Mouse (Mus musculus) kidney, embryonic 14.5 days (tissue): Measurements from ENCODE around the gene Peli3. TPM values are rescaled to one million over a fixed set of nuclear protein-coding genes. Genes with fewer than 3 reads are reported as not detected.

Experiments used
- ATAC-seq: fragments of 200-750 bp; cut with Nextera tagmentation; 2 replicates; pipeline ENCODE4 v1.8.0; 2017; ENCODE audit warnings: moderate number of reproducible peaks, mild to moderate bottlenecking, moderate TSS enrichment, moderate library complexity; ENCODE audit not compliant: low FRiP score, low TSS enrichment
- H3K27ac ChIP-seq: fragments of 300-500 bp; sonication (generic); 2 replicates; pipeline ENCODE4 v1.5.1; 2014; ENCODE audit warnings: low read depth, mild to moderate bottlenecking, low read length, moderate library complexity, mixed read lengths
- H3K27me3 ChIP-seq: fragments of 300-500 bp; sonication (generic); 2 replicates; pipeline ENCODE4 v1.6.1; 2014; ENCODE audit warnings: mild to moderate bottlenecking, low read length; ENCODE audit not compliant: control insufficient read depth, insufficient read depth
- H3K36me3 ChIP-seq: fragments of 300-500 bp; sonication (generic); 2 replicates; pipeline ENCODE4 v1.6.1; 2014; ENCODE audit warnings: low read length, mixed read lengths; ENCODE audit not compliant: control insufficient read depth, insufficient read depth
- H3K4me1 ChIP-seq: fragments of 300-500 bp; sonication (generic); 2 replicates; pipeline ENCODE4 v1.6.1; 2014; ENCODE audit warnings: low read length, mixed read lengths; ENCODE audit not compliant: control insufficient read depth, insufficient read depth
- H3K4me2 ChIP-seq: fragments of 300-500 bp; sonication (generic); replicated peaks from 2 replicates; pipeline ENCODE4 v1.6.1; 2014; ENCODE audit warnings: low read depth, mild to moderate bottlenecking, low read length
- H3K4me3 ChIP-seq: fragments of 300-500 bp; sonication (generic); 2 replicates; pipeline ENCODE4 v1.5.1; 2014; ENCODE audit warnings: mild to moderate bottlenecking, low read length
- H3K9ac ChIP-seq: fragments of 300-500 bp; sonication (generic); 2 replicates; pipeline ENCODE4 v1.6.1; 2014; ENCODE audit warnings: low read depth, mild to moderate bottlenecking, low read length, moderate library complexity
- H3K9me3 ChIP-seq: fragments of 300-500 bp; sonication (generic); 2 replicates; pipeline ENCODE4 v1.6.1; 2016; ENCODE audit warnings: low read length; ENCODE audit not compliant: control insufficient read depth
- WGBS: fragments of 180-500 bp; shearing (Covaris S2); extraction: QIAGEN DNeasy Blood & Tissue Kit; methylation state at CpG from one replicate; pipeline ENCODE4 v1.1.7; 2014; 5-methylcytosine and 5-hydroxymethylcytosine counted together
- polyA plus RNA-seq: library from polyadenylated mRNA; unstranded; fragments of >200 nt; fragmentation: Nextera tagmentation; extraction: Ambion mirVana; gene quantifications from 2 replicates; pipeline ENCODE4 v1.2.1, GENCODE M21; 2014

Gene Peli3
- polyA plus RNA-seq, 1 experiment from 2014 or later, result 3.8 TPM

- WGBS, result 24% methylated on average over 9 of the region's 9 CpGs
Observed at GRCm38 (mm10) chr19:4898972-4899371, 44.0 kb downstream of the Peli3 start.

GRCm38 (mm10) chr19:4896780-4897520 lies 46.0 kb downstream of the Peli3 start:
- H3K27ac ChIP-seq, result no peak overlapping the region
- 33% methylated on average over 21 of the region's 21 CpGs for WGBS
- no peaks in the 10 kb centered on the region for H3K4me1 ChIP-seq
- H3K9me3 ChIP-seq, result no peaks in the 10 kb centered on the region
- no peaks in the 10 kb centered on the region for H3K27me3 ChIP-seq
- ATAC-seq, result peak; percentile 72
- no peak overlapping the region for H3K9ac ChIP-seq
- H3K4me3 ChIP-seq, result no peak overlapping the region
- no peaks in the 10 kb centered on the region for H3K36me3 ChIP-seq
- H3K4me2 ChIP-seq, result peak overlapping the region; percentile 25; the same call in 1 of the 2 replicates

More at GRCm38 (mm10) chr19:4898972-4899371, 44.0 kb downstream of the Peli3 start:
- Histone ChIP-seq H3K36me3 (no peaks in the 10 kb centered on the region), H3K9me3 (no peaks in the 10 kb centered on the region), H3K4me1 (no peaks in the 10 kb centered on the region), H3K27ac (no peak overlapping the region), H3K9ac (no peak overlapping the region), H3K4me3 (no peak overlapping the region), H3K27me3 (no peaks in the 10 kb centered on the region), H3K4me2 (no peak overlapping the region)
- peak; percentile 43; the same call in 1 of the 2 replicates for ATAC-seq

- Histone ChIP-seq H3K36me3 (peaks cover 8% of the 10 kb centered on the region; the same call in 1 of the 2 replicates), H3K9me3 (no peaks in the 10 kb centered on the region), H3K4me2 (no peak overlapping the region), H3K4me1 (no peaks in the 10 kb centered on the region), H3K4me3 (no peak overlapping the region), H3K9ac (no peak overlapping the region), H3K27ac (no peak overlapping the region), H3K27me3 (no peaks in the 10 kb centered on the region)
- ATAC-seq, result no peak
- 77% methylated on average over 3 of the region's 3 CpGs for WGBS
Observed at GRCm38 (mm10) chr19:4891798-4892197, 51.1 kb downstream of the Peli3 start.

GRCm38 (mm10) chr19:4889791-4890190 lies 53.1 kb downstream of the Peli3 start:
- H3K4me3 ChIP-seq, result no peak overlapping the region
- H3K36me3 ChIP-seq, result peaks cover 8% of the 10 kb centered on the region; the same call in 1 of the 2 replicates
- H3K4me2 ChIP-seq, result no peak overlapping the region
- 83% methylated on average over 10 of the region's 10 CpGs for WGBS
- H3K9me3 ChIP-seq, result no peaks in the 10 kb centered on the region
- no peak for ATAC-seq
- no peak overlapping the region for H3K9ac ChIP-seq
- no peaks in the 10 kb centered on the region for H3K27me3 ChIP-seq
- H3K27ac ChIP-seq, result no peak overlapping the region
- no peaks in the 10 kb centered on the region for H3K4me1 ChIP-seq

- H3K4me3 ChIP-seq, result no peak overlapping the region
- H3K9me3 ChIP-seq, result no peaks in the 10 kb centered on the region
- 85% methylated on average over 4 of the region's 4 CpGs for whole genome bisulfite sequencing
- no peak overlapping the region for H3K9ac ChIP-seq
- H3K4me1 ChIP-seq, result 0 out of 2 replicates have a peak, but pooled peaks cover 5% of the 10 kb centered on the region
- no peaks in the 10 kb centered on the region; the same call in 1 of the 2 replicates for H3K36me3 ChIP-seq
- no peak overlapping the region for H3K27ac ChIP-seq
- H3K27me3 ChIP-seq, result no peaks in the 10 kb centered on the region
- ATAC-seq, result no peak
- H3K4me2 ChIP-seq, result no peak overlapping the region
Observed at GRCm38 (mm10) chr19:4883961-4884360, 59.0 kb downstream of the Peli3 start.

Other genes with a start within 250 kb of the Peli3 start
- gene Gm960, start 244.5 kb downstream of the Peli3 start, polyA plus RNA-seq, result 3.4 and 5.2 TPM in 2 replicates
- gene Sptbn2, start 232.0 kb downstream of the Peli3 start, polyA plus RNA-seq, result 1.8 and 2.9 TPM in 2 replicates
- 69.2 and 79.8 TPM in 2 replicates for gene Rbm4b, start 186.6 kb downstream of the Peli3 start, polyA plus RNA-seq
- 64.7 and 69.6 TPM in 2 replicates for gene Rbm4, start 149.2 kb downstream of the Peli3 start, polyA plus RNA-seq
- gene Gm21992, start 131.5 kb downstream of the Peli3 start, polyA plus RNA-seq, result 30.6 and 41.2 TPM in 2 replicates
- gene Rbm14, start 131.5 kb downstream of the Peli3 start, polyA plus RNA-seq, result 71.4 and 102 TPM in 2 replicates
- gene Ccs, start 103.8 kb downstream of the Peli3 start, polyA plus RNA-seq, result 53.5 and 57.4 TPM in 2 replicates
- gene Ccdc87, start 103.8 kb downstream of the Peli3 start, polyA plus RNA-seq, result not detected in 2 replicates
- 36.2 and 43.6 TPM in 2 replicates for gene Ctsf, start 88.0 kb downstream of the Peli3 start, polyA plus RNA-seq
- 12.8 and 13.8 TPM in 2 replicates for gene Actn3, start 65.2 kb downstream of the Peli3 start, polyA plus RNA-seq
- gene Zdhhc24, start 64.5 kb downstream of the Peli3 start, polyA plus RNA-seq, result 8.3 and 9.4 TPM in 2 replicates
- 6.3 and 6.8 TPM in 2 replicates for gene Bbs1, start 36.5 kb downstream of the Peli3 start, polyA plus RNA-seq
- gene Dpp3, start 14.8 kb downstream of the Peli3 start, polyA plus RNA-seq, result 70.1 and 87.4 TPM in 2 replicates
- 137 and 178 TPM in 2 replicates for gene Mrpl11, start 19.0 kb upstream of the Peli3 start, polyA plus RNA-seq
- gene Npas4, start 47.2 kb upstream of the Peli3 start, polyA plus RNA-seq, result not detected in 2 replicates
- 3.5 and 7.9 TPM in 2 replicates for gene Slc29a2, start 80.7 kb upstream of the Peli3 start, polyA plus RNA-seq
- gene B4gat1, start 95.7 kb upstream of the Peli3 start, polyA plus RNA-seq, result 35.7 and 44.8 TPM in 2 replicates
- gene AC124502.3, start 95.8 kb upstream of the Peli3 start, polyA plus RNA-seq, result 1.2 and 1.5 TPM in 2 replicates
- 43.3 and 57.5 TPM in 2 replicates for gene Brms1, start 98.2 kb upstream of the Peli3 start, polyA plus RNA-seq
- 2.5 and 4.8 TPM in 2 replicates for gene Rin1, start 107.4 kb upstream of the Peli3 start, polyA plus RNA-seq
- 44.2 and 57.9 TPM in 2 replicates for gene Cd248, start 125.0 kb upstream of the Peli3 start, polyA plus RNA-seq
- 1.2 and 1.7 TPM in 2 replicates for gene Tmem151a, start 142.4 kb upstream of the Peli3 start, polyA plus RNA-seq
- 114 and 115 TPM in 2 replicates for gene Yif1a, start 145.4 kb upstream of the Peli3 start, polyA plus RNA-seq
- 23.1 and 26.5 TPM in 2 replicates for gene Cnih2, start 155.4 kb upstream of the Peli3 start, polyA plus RNA-seq
- gene Rab1b, start 163.9 kb upstream of the Peli3 start, polyA plus RNA-seq, result 273 and 286 TPM in 2 replicates
- 15.4 and 24.5 TPM in 2 replicates for gene Klc2, start 175.4 kb upstream of the Peli3 start, polyA plus RNA-seq